Mouse (Mus musculus): ENCODE results near the gene Pibf1.

Gene Pibf1

GRCm38 (mm10) chr14:99136297-99136696, 37.1 kb downstream of the Pibf1 start:
- in situ Hi-C loops (cut with MboI; ENCODE audit: low sequenced_read_pairs): loop anchor here (25.0 kb wide), 1 partner anchor 476 kb away; no protein-coding TSS in a partner anchor

GRCm38 (mm10) chr14:99140036-99140435, 40.8 kb downstream of the Pibf1 start:
- in situ Hi-C loops (cut with MboI; ENCODE audit: low sequenced_read_pairs): loop anchor here (5.0 to 25.0 kb wide), 2 partner anchors 472 to 752 kb away; no protein-coding TSS in a partner anchor

- in situ Hi-C loops (cut with MboI; ENCODE audit: low sequenced_read_pairs): loop anchor here (5.0 to 25.0 kb wide), 2 partner anchors 470 to 750 kb away; no protein-coding TSS in a partner anchor
Observed at GRCm38 (mm10) chr14:99141786-99142633, 42.8 kb downstream of the Pibf1 start.

- in situ Hi-C loops (cut with MboI; ENCODE audit: low sequenced_read_pairs): loop anchor here (25.0 kb wide), 1 partner anchor 465 kb away; no protein-coding TSS in a partner anchor
Observed at GRCm38 (mm10) chr14:99146841-99147240, 47.6 kb downstream of the Pibf1 start.

GRCm38 (mm10) chr14:99152683-99153082, 53.5 kb downstream of the Pibf1 start:
- in situ Hi-C loops (cut with MboI; ENCODE audit: low sequenced_read_pairs): no loop called here

GRCm38 (mm10) chr14:99159940-99160339, 60.7 kb downstream of the Pibf1 start:
- in situ Hi-C loops (cut with MboI; ENCODE audit: low sequenced_read_pairs): no loop called here

- in situ Hi-C loops (cut with MboI; ENCODE audit: low sequenced_read_pairs): no loop called here
Observed at GRCm38 (mm10) chr14:99163051-99163450, 63.8 kb downstream of the Pibf1 start.

GRCm38 (mm10) chr14:99174138-99174745, 75.0 kb downstream of the Pibf1 start:
- in situ Hi-C loops (cut with MboI; ENCODE audit: low sequenced_read_pairs): no loop called here

GRCm38 (mm10) chr14:99176559-99176958, 77.3 kb downstream of the Pibf1 start:
- in situ Hi-C loops (cut with MboI; ENCODE audit: low sequenced_read_pairs): no loop called here

- in situ Hi-C loops (cut with MboI; ENCODE audit: low sequenced_read_pairs): no loop called here
Observed at GRCm38 (mm10) chr14:99190153-99190790, 91.0 kb downstream of the Pibf1 start.

- in situ Hi-C loops (cut with MboI; ENCODE audit: low sequenced_read_pairs): no loop called here
Observed at GRCm38 (mm10) chr14:99205865-99206264, 106.6 kb downstream of the Pibf1 start.

GRCm38 (mm10) chr14:99206591-99206990, 107.4 kb downstream of the Pibf1 start:
- in situ Hi-C loops (cut with MboI; ENCODE audit: low sequenced_read_pairs): no loop called here

GRCm38 (mm10) chr14:99210431-99210830, 111.2 kb downstream of the Pibf1 start:
- in situ Hi-C loops (cut with MboI; ENCODE audit: low sequenced_read_pairs): no loop called here

- in situ Hi-C loops (cut with MboI; ENCODE audit: low sequenced_read_pairs): no loop called here
Observed at GRCm38 (mm10) chr14:99218396-99219012, 119.3 kb downstream of the Pibf1 start.

- in situ Hi-C loops (cut with MboI; ENCODE audit: low sequenced_read_pairs): no loop called here
Observed at GRCm38 (mm10) chr14:99219757-99220171, 120.5 kb downstream of the Pibf1 start.

GRCm38 (mm10) chr14:99225929-99226328, 126.7 kb downstream of the Pibf1 start:
- in situ Hi-C loops (cut with MboI; ENCODE audit: low sequenced_read_pairs): no loop called here

- in situ Hi-C loops (cut with MboI; ENCODE audit: low sequenced_read_pairs): no loop called here
Observed at GRCm38 (mm10) chr14:99229071-99229780, 130.0 kb downstream of the Pibf1 start.

- in situ Hi-C loops (cut with MboI; ENCODE audit: low sequenced_read_pairs): no loop called here
Observed at GRCm38 (mm10) chr14:99233056-99233455, 133.8 kb downstream of the Pibf1 start.

- in situ Hi-C loops (cut with MboI; ENCODE audit: low sequenced_read_pairs): no loop called here
Observed at GRCm38 (mm10) chr14:99237115-99237514, 137.9 kb downstream of the Pibf1 start.

GRCm38 (mm10) chr14:99240563-99240962, 141.3 kb downstream of the Pibf1 start:
- in situ Hi-C loops (cut with MboI; ENCODE audit: low sequenced_read_pairs): no loop called here

Measured in CH12F3 (cell line).